Mouse (Mus musculus): ENCODE measurements around the gene L1td1. TPM values are rescaled to one million over a fixed set of nuclear protein-coding genes. Genes with fewer than 3 reads are reported as not detected.
A peak's percentile ranks its signal among the peaks of the same experiment; 100 is the strongest.
"Not testable (repeated sequence)": the region's sequence is repeated elsewhere in the genome, so short reads cannot be mapped to it uniquely, and the experiment has no call there.

L1td1 gene
- polyA plus RNA-seq (2017; shearing (Covaris generic)) = under 1 TPM in 1 of 2 experiments, not detected in 1; 0.11 TPM

DNA sequence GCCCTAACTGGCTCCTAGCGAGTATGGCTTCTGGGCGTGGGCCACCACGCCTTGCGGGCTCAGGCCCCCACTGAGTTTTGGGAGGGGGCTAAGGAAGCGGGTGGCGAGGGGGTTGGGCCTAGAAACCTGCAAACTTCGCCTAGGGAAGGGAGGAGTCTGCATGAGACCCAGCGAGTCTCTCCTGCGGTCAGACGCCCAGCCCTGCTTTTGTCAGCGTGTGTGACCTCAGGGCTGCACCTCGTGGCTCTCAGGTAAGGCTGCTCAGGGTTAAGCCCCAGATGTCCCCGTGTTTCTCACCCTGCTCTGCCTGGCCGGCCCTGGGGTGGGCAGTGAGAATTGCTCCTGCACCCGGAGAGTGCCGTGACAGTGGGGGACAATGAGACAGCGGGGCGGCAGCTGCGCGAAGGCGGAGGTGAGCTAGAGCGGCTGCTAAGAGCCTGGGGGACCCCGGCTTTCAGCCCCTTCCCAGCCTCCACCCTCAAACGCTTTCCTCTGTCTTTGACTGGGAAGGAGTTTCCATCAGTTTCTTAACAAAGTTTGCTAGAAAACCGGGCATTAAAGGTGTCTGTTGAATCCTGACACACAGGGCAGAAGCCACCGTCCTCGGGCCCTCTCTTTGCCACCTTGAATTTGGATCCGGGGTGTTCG is at the start of gene L1td1:
Gene L1td1, plus strand, starts transcription at position 145 of the 648 bp plus-strand sequence.
- no peak for ATAC-seq

DNA sequence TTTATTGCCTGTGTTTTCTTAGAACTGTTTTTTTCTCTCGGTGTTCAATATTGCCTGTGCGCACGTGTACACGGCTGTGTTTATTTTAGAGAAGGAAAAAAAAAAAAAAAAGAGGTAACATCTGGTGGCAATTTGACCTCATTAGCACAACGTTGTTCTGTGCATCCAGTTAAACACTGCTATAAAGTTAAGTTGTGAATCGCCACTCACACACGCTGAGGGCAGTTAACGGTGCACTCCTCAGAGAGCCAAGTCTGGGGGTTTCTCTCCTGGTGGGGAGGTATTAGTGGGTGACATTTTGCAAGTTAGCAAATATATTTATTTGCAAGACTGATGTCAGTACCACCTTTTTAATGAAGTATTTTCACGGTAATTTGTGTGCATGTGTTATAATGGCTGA is 49.0 kb upstream of the L1td1 start:
- ATAC-seq = no peak

DNA sequence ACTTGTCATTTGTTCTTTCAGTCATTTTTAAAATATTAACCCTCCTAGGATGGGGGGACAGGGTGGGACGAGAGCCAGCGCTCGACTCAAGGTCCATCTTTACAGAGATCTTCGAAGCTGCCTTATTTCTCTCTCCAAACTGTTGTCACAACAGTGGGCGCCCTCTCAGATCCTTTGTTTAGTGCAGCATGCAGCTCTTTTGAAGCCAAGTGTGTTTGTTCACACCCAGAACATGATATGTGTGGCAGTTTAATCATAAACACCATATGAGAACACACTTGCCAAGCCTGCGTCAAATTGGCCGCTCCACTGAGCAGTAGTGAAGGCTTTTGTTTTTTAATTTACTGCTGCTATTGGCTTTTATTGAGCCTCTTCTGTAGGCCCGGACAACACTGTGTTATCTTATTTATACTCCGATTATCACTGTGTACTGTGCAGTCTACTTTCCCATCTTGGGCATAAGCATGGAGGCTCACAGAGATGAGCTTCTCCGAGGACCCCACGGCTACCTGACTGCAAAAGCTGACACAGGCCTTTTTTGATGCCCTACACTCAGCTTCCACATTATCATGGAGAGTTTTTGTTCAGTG is 39.8 kb upstream of the L1td1 start:
- ATAC-seq = no peak

DNA sequence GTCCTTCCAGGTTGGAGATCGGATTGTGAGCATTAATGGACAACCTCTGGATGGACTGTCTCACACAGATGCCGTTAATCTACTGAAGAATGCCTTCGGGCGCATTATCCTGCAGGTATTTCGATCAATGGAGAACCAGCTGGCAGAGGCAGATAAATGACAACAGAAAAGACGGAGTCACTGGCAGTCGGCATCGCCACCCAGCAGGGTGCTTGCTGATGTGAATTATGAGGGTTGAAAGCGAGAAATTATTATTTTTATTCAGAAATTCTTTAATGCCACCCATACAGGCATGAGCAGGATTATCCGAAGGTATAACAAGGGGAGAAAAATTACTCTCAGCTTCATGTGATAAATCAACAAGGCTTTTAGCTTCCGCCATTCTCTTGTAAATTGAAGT is 38.4 kb upstream of the L1td1 start:
- no peak for ATAC-seq

DNA sequence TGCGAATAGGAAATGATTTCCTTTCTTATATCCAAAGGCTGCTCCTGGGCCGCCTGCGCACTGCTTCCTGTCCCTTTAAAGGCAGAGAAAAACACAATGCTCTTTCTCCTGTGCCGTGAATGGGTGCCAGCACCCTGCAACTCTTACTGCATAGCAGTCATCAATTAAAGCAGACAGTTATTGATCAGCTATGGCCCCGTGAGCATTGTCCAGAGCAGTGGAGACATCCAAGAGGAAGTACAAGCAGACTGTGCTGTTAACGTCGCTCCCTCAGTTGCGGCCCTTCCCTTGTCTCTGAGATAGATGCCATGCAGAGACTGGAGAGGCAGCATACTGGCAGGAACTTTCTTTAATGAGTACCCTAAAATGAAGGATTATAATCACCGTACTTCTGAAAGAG is 38.0 kb upstream of the L1td1 start:
- ATAC-seq = no peak

DNA sequence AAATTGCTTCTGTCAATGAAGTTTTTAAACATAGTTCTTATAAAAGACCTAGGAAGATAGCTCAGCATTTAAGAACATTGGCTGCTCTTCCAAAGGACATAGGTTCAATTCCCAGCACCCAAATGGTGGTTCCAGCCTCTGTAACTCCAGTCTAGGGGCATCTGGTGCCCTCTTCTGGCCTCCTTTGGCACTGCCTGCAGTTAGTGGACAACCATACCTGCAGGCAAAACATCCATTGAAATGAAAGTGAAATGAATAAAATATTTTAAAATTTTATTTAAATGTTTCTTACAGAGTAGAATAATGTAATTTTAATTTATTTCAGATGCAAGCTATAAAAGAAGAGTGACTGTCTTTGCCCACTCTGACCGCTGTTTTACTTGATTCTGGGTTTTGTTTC is 36.5 kb upstream of the L1td1 start:
- no peak for ATAC-seq

DNA sequence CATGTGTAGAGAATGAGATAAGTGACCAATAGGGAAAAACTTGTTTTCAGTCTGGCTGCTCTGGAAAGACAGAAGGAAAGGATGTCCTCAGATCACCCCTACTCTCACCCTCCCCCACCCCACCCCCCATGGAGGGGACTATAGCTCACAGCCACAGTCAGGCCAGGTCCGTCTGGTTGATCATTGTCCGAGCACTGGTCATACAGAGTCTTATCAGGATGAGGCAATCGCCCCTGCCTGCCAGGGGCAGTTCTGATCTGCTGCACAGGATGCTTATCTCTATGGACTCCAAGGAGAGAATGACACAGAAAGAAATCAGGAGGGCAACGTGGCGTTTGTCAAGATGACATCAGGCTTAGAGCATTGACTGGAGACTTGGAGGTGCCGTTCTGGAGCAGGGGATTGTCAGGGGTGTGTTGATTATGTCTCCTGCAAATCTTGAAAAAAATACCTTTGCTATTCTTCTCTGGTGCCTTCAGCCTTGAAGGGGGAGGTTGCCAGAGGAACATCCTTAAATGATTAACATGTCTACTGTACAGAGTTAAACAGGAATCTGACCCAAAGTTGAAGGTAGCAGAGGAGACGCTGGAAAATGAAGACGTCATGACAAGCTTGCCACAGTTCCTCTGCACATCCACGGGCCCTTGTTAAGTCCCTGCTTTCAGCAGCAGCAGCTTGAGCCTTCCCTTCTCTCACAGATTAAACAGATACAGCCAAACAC is 32.9 kb upstream of the L1td1 start:
- no peak for ATAC-seq

DNA sequence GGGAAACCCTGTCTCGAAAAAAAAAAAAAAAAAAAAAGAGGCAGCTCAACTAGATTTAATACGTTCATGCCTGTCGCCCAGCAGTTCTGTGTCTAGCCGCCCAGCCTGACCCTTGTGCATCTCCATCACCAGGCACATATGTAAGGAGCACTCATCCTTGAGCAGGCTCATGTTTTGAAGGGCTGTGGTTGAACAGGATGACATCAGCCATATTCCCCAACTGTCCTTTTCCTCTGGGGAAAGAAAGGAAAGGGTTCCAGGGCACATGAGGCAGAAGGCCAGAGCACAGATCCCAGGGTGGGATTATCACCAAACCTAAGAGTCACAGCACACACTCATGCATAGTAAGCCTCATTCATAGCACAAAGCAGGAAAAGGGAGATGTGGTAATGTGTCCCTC is 28.6 kb upstream of the L1td1 start:
- ATAC-seq = no peak

DNA sequence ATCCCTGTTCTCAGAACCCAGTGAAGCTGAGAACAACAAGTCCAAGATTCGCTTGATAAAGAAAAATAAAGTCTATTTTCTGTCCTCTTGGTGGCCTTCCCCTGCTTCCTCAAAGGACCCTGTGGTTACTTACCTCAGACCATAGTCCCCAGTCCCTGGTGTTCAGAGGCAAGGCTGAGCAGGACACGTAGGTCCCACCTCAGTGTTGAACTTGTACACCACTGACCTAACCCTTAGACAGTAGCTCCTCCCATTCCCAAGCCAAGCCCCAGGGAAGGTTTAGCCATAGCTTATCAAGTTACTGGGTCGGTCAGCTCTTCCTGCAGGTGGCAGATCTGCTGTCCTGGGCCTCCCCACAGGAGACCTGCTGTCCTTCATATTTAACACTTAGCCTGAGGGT is 27.6 kb upstream of the L1td1 start:
- ATAC-seq = no peak

DNA sequence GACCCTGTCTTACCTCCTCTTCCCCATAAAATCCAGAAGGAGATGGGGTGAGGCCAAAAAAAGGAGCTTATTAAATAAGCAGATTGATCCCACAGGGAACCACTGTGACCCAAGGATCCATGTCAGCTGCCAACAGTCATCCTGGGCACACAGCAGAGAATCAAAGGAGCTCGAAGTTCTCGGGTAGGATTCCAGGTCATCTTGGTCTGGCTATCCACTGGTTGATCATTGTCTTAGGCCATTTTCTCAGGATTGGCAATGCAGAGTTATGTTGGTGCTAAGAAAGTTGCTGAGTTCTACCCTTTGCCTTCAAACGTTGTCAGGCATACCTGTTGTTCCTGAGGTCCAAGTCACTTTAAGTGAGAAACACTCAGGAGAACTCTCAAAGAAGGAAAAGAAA is 26.4 kb upstream of the L1td1 start:
- ATAC-seq = no peak

DNA sequence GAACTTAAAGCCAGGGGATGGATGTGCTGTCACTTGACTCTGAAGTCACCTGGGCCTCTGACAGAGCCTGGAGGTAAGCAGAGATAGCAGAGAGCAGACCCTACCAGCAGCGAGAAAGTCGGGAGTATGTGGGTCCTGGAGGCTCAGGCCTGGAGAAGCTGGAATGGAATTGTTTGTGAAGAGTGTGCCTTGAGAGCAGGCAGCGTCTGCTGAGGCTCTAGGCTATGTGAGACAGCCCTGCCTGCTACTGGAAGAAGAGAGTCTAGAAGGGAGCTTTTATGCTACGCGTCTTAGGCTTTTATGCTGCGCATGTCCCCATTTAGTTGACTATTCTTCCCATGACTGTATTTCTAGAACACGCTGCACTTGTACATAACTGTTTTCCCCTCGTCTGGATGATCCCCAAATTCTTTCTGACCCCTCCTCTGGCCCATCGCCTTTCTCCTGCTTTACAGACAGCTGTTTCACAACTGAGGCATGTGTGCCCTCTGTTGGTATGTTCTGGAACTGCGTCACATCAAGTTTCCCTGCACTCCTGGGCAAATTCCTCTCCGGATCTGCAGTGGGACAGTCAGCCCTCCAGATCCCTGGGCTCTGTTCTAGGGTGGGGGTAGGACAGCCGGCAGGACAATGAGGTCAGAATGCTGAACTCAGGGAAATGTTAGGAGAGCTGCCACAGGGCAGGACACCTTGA is 24.2 kb upstream of the L1td1 start:
- no peak for ATAC-seq

DNA sequence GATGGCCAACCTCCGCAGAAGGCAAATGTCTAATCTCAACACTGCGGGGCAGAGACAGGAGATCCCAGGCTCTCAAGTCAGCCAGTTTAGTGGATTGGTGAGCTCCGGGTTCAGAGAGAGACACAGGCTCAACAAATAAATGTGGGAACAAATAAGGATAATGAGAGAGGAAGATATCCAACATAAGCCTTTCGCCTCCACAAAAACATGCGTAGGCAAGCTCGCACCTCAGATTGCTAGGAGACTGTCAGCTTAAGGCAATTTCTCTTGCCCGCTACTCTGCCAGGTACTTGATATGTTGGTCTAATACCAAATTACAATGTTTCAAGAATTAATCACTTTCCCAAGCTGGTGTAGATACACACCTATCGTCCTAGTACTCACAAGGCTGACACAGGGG is 15.6 kb upstream of the L1td1 start:
- no peak for ATAC-seq

DNA sequence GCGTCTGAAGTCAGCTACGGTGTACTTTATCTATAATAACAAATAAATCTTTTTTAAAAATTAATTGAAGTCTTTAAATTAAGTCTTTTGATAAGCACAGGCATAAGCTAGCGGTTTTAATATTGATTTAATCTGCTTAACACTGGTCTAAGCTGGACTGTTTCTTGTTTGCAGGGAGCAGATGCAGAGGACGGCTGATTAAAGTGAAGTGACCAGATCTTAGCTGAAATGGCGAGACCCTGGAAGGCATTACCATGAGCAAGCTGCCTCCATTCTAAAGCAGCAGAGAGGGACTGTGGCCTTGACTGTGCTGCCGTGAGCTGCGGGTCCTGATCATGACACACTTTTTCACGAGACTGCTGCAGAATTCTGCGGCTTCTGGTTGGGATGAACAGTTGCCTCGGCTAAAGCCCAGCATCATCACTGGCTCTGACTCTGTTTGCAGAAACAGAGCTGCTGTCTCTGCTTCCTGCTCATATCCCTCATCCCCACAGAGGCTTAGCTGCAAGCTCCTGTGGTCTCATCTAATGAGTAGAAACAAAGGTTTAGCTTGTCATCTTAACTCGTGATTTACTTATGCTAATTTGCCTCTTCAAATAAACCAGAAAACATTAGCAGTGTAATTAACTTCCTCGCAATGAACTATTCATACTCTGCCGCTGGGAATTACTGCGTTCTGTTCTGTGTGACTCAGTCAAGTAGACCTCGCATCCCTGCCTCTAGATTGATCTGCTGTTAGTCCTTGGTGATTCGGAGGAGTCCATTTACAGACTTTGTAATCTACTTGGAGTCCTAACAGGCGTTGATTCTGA is 8.6 kb upstream of the L1td1 start:
- no peak for ATAC-seq

DNA sequence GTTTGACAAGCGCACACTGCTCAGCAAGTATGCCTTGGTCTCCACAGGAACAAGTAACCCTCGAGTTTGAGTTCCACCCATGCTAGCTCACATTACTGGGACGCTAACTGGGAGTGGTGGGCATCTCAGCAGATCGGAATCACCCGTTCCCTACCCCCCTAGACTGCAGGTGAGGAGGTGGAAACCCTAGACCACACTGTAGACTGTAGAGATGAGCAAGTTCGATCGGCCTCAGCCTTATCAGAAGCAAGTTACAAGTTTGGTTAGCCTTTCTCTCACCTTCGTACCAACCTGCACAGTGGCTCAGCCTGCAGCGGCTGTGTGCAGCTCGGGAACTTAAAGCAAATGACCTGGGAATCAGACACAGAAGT is 8.0 kb upstream of the L1td1 start:
- no peak for ATAC-seq

DNA sequence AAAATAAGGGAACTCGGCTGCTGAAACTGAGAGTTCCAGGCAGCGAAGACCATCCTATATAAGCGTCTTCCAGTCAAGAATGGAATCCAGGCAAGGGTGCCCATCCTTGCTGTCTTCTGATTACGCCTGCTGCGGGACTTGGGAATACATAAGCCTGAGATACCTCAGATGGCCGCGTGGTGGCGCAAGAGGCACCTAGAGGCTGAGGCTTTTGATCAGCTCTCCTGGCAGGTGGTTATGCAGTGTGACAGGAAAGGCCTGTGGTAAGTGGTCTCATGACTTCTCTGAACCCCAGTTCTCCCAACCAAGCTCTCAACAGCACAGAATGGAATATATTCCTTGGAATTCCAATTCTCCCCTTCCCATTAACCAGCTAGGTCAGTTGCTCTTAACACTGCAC is 4.1 kb upstream of the L1td1 start:
- ATAC-seq = peak; percentile 62

DNA sequence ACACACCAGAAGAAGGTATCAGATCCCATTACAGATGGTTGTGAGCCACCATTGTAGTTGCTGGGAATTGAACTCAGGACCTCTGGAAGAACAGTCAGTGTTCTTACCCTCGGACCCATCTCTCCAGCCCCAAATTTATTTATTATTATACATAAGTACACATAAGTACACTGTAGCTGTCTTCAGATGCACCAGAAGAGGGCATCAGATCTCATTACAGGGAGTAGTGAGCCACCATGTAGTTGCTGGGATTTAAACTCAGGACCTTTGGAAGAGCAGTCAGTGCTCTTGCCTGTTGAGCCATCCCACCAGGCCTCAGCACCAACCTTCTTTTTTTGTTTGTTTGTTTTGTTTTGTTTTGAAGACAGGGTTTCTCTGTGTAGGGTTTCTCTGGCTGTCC is 1.9 kb upstream of the L1td1 start:
- ATAC-seq = not testable (repeated sequence)

DNA sequence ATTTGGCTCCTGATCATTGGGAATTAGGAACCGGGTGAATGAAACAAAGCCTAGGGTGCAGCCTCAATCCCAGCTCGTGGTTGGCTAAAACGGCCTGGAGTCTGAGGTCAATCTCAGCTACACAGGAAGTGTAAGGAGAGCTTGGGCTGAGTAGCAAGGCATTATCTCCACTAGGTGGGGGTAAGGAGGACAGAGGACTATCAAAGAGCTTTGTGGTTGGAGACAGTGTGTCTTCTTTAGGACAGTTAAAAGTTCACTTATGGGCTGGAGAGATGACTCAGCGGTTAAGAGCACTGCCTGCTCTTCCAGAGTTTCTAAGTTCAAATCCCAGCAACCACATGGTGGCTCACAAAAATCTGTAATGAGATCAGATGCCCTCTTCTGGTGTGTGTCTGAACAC is 1.1 kb upstream of the L1td1 start:
- ATAC-seq = no peak

DNA sequence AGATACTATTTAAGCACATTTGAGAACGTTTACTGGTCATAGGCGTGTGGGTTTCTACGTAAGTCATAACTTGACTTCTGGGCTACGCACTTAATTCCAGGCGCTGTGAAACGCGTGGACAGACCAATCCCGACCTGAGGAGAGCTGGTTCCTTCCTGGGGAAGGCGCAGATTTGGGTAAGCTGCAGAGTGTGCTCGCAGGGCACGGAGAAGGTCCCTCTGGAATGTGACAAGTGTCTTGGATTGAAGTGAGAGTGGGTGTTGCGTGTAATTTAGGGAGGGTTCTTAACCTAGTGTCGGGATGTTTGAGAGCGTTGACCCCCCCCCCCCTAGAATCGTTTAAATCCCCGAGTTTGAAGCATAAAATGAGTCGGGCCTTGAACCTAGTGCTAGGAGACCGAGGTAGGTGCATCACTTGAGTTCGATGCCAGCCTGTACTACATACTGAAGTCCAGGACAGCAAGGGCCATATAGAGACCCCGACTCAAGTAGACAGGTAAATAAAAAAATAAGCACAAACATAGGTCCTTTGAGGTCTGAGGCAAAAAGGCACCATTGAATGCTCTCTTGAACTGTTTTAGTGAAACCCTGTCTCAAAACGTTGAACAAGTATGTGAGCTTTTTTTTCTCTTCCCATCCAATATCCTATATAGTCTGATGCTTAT is 893 bp downstream of the L1td1 start:
- ATAC-seq = no peak

DNA sequence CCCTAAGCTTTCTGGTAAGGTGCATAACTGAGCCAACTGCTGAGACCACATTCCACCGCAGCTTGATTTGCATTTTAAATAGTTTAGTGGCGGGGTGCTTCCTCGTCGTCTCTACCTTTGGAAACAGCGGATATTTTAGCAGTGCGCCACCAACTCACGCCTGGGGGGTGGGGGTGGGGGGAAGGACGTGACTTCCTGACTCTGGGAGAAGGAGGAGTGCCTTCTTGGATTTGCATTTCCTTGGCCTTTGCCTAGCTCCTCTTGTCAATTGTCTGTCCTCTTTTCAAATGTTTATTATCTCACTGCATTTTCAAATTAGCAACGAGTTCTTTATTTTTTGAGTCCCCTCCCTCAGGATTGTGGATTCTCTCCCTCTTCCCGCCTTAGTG is 1.4 kb downstream of the L1td1 start:
- ATAC-seq = no peak

DNA sequence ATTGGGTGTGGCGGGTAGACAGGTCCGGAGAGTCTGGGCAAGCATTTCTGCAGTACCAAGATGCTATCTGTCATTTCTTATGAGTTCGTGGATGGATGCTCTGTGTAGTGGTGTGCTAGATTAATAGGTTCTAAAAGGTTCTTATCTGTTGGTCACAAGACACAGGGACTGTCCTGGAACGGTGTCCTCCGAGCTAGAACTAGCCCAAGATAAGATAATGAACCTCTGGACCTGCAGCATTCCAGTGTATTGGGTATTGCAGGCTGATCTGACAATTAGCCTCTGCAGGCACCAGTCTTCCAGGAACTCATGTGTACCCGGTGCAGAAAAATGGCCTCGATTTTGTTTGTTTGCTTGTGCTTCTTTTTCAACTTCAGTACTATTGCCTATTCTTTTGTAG is 2.2 kb downstream of the L1td1 start:
- no peak for ATAC-seq

DNA sequence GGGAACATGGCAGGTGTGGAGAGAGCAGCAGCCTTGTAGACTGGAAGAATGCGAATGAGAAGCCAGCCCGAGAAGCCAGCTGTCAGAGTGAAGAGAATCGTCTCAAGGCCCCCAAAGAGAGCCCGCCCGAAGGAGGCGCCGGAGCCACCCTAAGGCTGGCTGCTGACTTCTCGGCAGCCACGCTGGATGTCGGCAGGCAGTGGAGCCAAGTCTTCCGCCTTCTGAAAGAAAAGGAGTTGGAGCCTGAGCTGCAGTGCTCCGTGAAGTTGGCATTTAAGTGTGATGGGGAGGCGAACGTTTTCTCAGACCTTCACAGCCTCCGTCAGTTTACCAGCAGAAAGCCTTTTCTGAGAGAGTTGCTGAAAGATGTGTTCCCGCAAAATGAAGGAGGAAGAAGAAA is 7.1 kb downstream of the L1td1 start:
- ATAC-seq = no peak

DNA sequence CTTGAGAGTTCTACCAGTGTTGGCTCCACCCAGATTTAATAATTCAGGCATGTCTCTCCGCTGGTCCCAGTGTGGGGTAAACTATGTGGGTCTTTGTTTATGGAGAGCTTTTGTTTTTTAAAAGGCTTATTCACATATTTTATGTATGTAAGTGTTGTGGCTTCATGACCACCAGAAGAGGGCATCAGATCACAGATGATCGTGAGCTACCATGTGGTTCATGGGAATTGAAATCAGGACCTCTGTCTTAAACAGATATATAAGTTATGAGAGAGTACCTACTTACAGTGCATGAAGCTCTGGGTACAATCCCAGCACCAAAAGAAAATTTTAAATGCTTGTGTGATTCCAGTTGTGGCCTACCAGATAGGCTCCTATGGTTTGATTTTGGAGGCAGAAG is 13.2 kb downstream of the L1td1 start:
- no peak for ATAC-seq
